Mouse (Mus musculus) natural killer cell, adult 2 months (primary cell): Measurements from ENCODE around the gene Unc50.

Experiments
- DNase-seq, 2 experiments: peaks; one replicate each; pipeline ENCODE4 v3.0.0; 2022; ENCODE audit warnings: low spot score in 2 of 2

The Unc50 gene

GRCm38 (mm10) chr1:37486994-37487393, 57.1 kb downstream of the Unc50 start:
- DNase-seq, result no peak

- no peak for DNase-seq
These were observed 58.6 kb downstream of the Unc50 start for GRCm38 (mm10) chr1:37488531-37488930.
